Mouse (Mus musculus) fibroblast of lung, adult 2 months (primary cell): ENCODE measurements around the gene Zfp568.
"Not testable (repeated sequence)": the region's sequence is repeated elsewhere in the genome, so short reads cannot be mapped to it uniquely, and the experiment has no call there.

Experiments
- DNase-seq: peaks from one replicate; pipeline ENCODE4 v3.0.0-alpha.2; 2011; ENCODE audit warnings: low read depth

Zfp568 gene

DNA sequence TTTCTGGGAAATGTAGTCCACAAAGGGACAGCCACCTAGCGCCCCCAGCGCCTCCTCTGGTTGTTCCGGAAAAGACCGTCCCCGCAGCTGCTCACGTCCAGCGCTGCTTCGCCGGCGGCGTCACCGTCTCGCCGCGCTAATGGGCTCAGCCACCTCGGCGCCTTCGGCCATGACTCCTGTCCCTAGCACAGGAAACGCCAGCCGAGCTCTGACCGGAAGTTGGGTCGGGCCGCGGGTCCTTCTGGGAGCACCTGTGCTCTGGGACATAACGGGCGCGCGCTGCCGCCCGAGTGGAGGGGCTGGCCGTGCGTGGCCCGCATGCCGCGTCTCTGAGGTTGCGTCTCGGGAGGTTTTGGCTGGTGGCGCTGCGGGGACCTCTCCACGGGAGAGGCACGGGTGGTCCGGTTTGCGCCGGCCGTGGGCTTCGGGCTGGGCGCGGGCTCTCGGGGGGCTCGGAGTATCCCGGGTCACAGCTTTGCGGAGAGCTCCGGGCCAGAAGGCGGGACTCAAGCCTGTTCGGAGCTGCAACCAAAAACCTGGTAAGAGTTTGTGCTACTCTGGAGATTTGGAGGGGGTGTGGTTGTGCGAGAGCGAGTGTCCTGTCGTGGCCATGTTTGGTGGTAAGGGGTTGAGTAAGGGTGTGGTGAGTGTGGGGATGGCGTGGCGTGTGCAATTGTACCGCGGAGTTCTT lies at the start of gene Zfp568:
TSS of gene Zfp568 (plus strand) at position 266 of the 691 bp plus-strand sequence.
- DNase-seq: peak; percentile 80

DNA sequence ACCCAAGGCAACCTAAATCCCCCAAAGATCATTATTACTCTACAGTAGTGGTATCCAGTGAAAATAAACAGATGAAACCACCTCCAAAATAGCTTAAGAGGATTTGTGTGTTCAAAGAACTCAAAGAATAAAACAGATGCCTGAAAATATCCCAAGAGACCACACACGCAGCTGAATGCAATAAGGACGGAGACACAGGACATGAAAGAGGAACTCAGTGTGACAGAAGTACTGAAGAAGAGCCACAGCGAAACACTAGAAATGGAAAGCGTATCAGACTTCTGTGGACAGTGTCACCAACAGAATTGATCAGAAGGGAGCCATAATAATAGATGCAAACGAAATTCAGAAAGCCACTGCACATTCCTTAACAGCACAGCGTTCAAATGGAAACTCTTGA lies 44.9 kb upstream of the Zfp568 start:
- no peak for DNase-seq

DNA sequence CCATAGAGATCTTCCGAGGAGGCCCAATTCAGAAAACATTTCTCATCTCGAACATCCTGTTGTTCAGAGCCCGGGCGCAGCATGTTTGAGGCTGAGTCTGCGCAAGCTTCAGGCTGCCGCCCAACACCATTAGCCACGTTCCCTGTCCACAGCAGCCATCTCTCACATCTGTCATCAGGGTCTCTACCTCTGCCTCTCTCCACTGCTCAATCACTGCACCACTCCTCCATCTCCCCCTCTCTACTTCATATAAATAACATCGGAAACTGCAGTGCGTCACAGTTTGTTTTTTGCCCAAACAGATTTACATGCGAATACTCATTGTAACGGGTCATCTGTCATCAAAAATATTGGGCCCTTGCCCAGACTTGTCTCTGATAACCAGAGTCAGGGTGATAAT lies 42.7 kb upstream of the Zfp568 start:
- no peak for DNase-seq

DNA sequence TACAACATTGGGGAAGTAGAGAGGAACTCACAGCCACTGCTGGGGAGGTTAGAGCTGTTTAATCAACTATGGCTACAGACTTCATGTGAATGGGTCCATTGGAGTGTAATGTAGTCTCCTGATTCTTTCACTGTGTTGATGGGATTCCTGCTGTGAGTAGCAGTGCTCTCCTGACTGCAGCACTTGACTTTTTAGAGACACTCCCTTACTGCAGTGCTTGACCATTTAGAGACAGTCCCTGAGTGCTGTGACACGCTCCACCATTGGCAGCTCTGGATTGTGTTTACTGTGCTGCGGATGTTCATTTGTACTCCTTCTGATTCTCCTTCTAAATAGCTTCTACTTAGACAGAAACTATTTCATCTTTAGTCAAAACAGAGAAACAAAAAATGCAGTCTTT lies 41.0 kb upstream of the Zfp568 start:
- DNase-seq: no peak

DNA sequence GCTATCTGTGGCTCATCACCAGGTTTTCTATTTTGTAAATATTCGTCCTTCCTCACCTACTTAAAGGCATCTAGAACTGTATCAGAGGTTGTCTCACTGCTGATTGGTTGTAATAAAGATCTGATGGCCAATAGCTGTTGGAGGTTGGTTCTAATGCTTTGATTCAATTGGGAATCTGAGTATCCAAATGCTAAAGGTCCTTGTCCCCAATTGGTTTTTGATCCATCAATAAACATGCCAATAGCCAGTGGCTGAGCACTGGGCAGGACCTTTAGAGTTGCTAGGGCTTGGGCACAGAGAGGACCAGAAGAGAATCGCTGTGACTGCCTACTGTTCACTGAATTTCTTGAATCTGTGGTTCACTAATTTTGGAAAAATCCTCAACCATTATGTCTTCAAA lies 40.0 kb upstream of the Zfp568 start:
- no peak for DNase-seq

DNA sequence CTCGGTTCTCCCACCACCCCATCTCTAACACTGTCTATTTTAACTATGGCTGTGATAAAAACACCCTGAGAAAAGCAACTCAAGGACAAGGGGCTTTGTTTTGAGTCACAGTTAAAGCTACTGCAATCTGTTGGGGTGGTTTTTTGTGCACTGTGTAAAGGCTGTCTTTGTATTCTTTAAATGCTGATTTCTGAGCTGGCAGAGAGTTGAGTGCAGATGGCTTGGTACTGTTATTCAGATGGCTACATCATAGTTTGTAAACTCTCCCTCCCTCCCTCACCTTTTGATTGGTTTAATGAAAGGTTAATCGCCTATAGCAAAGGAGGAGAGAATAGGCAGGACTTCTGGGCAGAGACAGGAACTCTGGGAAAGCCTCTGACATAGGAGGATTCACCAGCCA lies 39.6 kb upstream of the Zfp568 start:
- no peak for DNase-seq

DNA sequence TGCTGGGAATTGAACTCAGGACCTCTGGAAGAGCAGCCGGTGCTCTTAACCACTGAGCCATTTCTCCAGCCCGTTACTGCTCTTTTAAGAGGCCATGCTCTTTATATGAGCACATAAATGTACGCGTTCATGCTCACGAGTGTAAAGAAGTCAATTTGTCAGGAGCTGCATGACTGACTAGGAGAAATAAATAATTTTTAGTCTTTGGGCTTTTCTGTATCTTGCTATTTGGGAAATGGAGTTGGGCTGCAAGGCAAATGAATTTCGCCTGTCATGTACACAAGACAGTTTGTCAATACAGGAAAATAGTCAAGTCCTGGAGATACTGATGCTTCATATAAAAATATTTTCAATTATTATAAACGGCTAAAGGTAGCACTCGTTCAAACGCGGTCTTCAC lies 30.7 kb upstream of the Zfp568 start:
- DNase-seq: no peak

DNA sequence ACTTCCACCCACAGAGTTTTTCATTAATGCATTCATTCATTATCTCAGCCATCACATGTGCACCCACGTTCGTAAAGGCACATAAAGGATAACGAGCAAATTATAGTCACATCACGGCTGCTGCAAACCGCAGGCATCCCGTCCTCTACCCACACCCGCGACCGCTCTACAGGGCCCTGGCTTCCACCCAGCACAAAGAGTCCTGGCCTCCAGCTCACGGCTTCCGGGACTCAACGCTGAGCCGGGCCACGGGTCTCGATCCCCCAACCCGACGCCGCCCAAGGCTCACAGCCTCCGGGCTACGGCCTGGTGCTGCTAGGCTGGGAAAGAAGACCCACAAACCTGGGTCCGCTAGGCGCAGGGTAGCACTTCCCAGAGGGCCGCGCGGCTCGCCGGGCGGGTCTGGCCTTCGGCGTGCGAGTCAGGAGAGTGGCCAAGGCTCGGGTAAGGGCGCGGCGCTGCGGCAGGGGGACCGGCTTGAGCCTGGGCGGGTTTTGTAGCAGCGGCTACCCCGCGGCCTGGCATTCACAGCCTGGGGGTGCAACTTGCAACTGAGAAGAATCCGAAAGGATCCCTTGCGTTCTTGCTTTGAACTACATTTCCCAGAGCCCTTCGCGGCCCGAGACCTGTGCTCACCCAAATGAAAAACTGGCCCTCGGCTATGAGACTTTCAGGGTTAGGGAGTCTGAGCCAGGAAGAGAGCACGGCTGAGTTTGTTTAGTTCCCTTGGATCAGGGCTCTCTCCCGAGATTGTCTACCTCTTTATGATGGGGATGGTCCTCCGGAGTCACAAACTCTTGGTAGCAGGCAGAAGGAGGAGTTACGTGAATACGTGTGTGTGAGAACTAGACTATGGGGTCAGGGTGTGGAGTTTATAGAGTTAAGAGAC lies 30.0 kb upstream of the Zfp568 start, which contains the start of gene Zfp74:
TSS of gene Zfp74 (minus strand) at position 577 of the 889 bp plus-strand sequence.
- DNase-seq: peak; percentile 74

DNA sequence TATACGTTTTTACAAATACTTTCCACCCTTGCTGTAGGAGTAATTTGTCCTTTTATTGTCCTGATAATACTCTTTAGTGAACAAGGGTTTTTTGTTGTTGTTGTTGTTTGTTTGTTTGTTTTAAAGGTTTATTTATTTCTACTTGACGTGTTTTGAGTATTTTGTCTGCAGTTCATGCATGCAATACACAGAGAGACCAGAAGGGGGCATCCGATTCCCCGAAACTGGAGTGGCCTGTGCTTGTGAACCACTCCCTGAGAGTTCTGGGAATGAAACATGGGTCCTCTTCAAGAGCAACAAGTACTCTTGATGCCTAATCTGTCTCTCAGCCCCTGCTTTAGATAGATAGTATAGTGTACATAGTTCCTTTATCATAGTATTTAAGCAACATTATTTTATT lies 29.0 kb upstream of the Zfp568 start:
- DNase-seq: peak; percentile 60

DNA sequence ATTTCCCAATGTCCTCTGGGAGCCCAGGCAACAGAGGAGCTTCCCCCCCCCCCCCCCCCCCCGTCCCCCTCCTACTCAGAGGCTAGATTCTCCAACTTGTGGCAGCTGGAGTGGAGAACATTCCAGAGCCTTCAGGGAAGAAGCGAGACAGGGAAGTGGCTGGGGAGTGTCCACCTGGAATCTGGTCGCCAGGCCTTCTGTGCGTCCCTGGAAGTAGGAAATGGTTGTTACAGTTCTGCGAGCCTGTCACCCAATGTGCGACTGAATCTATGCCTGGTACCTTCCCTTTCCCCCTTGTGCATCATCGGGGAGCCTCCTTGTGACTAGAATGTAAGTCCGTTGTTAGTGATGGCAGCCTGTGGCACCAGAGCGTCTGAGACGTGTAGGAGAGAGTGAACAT lies 27.5 kb upstream of the Zfp568 start:
- no peak for DNase-seq

DNA sequence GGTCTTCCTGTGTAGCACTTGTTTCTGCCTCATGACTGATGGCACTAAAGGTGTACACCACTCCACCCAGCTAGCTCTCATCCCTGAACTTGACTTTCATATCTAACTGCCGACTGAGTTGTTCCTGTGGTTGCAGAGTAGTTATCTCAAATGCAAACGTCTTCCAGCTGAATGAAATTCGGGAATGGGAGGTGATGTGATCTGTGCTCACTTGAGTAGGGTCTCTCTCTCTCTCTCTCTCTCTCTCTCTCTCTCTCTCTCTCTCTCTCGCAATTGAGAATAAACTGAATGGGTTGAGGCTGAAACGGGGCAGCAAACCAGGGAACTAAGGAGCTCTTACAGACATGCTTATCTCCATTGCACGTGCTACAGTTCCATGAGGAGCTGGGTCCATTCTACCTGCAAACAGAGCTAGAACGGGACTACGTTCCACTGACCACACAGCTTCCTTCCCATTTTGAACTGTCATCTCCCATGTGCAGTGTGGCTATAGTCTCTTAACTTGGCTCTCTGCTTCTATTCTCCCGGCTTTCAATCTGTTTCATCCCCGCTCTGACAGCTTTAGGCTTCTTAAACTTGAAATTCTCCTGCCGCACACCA lies 25.5 kb upstream of the Zfp568 start:
- DNase-seq: no peak

DNA sequence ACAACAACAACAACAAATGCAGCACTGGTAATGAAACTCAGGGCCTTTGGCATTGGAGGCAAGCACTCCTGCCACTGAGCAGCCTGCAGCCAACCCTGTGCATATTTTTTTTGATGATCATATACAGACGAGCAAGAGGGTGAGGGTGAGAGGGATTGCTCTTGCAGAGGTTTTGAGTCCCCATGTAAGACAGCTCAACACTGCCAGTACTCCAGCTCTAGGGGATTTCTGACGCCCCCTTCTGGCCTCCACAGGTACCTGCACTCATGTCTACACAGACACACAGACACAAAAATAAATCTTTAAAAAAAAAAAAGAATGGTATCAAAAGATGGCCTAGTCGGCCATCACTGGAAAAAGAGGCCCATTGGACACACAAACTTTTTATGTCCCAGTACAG lies 24.8 kb upstream of the Zfp568 start:
- DNase-seq: no peak

DNA sequence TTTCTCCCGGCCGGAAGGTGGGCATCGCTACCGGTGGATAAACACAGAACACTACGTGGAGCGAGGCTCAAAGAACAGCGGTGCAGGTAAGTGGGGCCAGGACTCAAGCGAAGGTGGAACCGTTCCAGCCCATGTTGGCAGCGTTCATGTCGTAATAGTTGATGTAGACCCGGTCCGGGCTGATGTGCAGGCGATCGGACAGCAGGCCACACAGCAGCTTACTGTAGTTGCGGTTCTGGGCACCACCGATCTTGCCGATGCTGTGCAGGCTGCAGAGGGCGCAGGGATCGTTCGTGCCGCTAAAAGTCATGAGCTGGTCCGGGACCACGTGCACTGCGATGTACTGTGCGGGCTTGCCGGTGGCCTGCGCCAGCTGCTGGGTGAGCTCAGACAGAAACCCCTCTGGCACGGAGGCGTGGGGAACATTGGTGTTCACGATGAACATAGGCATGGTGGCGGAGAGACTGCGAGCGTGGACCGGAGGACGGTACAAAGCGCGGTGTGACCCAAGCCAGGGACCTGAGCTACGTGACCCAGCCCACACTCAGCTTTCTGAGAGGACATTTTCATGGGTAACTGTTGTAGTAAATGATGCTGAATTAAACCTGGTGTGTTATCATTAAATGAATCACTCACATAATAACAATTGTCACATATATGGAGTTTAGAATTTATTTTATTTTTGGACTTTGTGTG lies 18.5 kb upstream of the Zfp568 start:
- DNase-seq: not testable (repeated sequence)

DNA sequence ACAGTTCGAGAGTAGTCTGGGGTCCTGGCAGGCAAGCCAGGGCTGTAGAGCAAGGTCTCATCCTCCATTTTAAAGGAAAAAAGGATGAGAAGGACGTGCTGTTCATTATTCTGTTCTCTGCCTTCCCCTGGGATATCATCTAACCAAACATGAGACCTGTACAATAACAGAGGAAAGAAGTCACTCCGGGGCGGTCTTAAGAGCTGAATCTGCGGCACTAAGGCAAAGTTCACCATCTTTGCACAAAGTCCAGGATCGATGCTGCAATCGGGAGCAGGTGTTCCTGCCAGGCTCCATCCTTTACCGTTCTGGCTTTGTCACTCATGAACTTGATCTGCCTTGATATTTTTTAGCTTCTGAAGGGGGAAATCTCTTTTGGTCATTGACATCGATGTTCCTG lies 13.1 kb upstream of the Zfp568 start:
- no peak for DNase-seq

DNA sequence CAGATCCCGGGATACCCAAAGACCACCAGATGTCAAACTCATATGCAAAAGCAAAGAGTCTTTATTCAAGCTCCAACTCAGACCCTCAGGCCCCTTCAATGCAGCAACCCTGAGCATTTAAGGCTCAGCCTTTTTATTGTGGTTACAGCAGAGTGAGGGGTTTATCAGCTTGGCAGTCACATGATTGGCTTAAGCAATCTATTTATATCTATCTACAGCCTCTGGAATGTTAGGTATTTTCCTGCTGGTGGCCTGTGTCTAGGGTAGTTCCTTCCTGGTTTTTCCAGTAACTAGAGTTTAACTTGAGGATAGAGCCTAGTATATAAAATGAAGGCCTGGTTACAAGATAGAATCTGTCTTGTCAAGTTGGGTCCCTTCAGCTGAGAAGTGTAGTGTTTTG lies 3.0 kb upstream of the Zfp568 start:
- DNase-seq: no peak

DNA sequence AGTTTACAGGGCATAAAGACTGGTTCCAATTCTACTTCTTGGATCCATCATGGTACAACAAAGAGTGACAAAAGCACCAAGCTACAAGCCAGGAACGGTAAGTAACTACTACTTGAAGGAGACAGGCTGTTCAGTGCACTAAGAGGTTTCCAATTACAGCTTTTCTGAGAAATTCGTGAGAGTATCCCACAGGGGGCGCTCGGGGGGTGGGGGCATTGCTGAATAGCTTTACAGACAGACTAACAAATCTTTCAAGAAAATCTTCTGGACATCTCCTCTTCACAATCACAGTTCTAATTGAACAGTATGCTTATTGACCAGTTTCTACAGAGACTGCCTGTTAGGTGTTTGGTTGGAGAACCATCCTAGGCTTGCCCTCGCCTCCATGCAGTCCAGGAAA lies 2.3 kb upstream of the Zfp568 start:
- no peak for DNase-seq

DNA sequence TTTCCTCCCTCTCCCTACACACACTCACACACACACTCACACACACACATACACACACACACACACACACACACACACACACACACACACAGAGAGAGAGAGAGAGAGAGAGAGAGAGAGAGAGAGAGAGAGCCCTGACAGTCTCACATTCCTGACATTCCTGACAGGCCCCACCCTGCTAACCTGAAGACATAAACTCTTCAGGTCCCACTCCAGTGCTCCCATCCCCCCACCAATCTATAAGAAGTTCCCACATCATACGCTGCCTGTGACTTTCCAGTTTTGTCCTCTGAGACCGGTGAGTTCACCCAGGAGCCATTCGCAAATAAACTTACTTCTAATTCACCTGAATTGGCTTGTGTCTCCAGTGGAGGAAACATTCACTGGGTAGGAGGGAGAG lies 1.9 kb upstream of the Zfp568 start:
- no peak for DNase-seq

DNA sequence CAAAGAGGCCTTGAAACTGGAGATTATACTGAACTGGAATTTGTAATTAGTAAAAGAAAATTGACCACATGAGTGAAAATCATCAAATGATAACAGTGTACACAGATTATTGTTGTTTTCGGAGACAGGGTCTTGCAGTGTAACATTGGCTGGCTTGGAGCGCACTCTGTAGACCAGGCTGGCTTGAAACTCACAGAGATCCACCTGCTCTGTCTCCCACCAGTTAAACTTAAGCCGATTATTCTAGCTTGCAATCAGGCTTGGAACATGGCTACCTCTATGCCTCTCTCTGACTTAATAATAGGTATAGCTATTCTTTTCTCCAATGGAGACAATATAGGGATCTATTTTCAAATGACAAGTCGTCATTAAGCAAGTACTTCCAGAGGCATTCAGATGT lies 1.4 kb upstream of the Zfp568 start:
- DNase-seq: no peak

DNA sequence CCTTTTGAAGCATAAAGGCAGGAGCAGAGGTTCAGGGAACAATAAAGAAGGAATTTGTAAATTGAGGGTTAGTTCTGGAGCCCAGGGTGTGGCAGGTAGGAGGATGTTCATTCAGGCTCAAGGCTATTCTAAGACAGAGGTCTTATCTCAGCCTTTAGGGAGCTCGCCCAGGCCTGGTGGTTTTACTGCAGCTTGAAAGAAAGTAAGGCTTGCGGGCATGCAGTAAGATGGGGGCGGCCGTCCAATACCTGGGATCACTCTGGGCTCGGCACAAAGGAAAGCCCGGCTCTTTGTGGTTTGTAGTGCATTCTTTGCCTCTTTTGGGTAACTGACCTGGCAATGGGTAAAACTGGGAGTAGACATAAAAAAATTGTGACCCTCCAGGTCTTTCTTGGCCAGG lies 824 bp upstream of the Zfp568 start:
- DNase-seq: no peak

DNA sequence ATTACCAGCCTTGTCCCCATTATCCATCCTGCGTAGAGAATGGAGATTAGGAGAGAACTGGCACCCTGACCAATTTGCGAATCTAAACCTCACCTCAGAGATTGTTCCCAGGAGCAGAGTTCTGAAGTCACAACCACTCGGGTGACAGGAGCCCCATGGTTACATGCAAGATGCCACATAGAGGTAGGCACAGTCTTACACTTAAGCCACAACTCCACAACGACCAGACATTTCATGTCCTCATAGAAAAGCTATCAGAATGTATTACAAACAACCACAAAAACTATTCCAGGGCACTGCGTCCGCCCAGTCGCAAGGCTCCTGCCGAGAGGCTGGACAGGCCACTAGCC lies 440 bp upstream of the Zfp568 start:
- peak; percentile 14 for DNase-seq

DNA sequence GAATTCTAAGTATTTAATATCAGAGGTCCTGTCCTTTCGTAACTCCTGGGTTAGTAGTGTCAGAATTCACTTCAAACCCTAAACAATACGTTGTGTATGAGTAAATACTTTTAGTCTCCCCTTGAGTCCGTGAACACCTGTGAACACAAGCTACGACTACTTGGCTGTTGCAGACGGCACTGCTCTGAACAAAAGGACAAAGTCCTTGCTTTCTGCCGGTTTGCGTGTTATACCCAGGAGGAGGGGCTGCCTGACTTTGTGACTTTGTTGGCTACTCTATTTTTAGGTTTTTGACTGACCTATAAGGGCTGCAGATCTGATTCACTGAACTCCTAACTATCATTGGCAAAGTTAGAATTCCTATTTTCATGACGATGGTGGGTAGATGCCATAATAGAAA lies 2.3 kb downstream of the Zfp568 start:
- no peak for DNase-seq

DNA sequence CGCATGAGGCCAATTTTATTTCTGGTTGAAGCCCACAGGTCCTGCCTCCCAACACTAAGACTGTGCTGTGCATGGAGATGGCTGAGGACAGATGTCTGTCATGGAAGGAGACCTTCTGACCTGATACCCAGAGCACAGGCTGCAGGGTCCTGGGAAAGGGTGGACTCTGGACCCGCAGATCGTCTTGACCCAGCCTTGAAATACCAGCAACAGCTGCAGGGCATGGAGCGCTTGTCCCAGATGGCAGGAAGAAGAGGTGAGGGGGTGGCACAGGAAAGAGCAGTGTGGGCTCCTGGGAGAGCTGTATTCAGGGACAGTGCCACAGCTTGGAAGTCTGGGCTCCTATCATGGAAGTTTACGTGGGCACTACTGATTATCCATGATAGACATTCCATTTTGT lies 3.8 kb downstream of the Zfp568 start:
- no peak for DNase-seq

DNA sequence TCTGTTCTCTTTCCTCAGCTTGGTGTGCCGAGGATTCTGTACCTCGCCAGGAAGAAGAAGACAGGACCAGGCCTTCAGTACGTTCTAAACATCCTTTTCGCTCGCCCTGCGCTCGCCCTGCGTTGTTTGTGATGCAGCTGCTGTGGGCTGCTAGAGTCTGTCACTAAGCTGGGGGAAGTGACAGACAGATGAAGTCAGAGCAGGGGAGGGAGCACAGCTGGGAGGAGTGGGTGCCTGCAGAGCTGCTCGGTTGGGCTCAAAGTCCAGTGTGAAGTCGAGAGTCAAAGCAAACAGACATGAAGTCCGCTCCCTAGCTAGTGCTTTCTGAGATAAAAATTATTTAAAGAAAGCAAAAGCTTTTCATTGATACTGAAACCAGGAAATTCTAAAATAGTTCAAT lies 5.3 kb downstream of the Zfp568 start:
- no peak for DNase-seq
